Mouse (Mus musculus): Measurements from ENCODE around the gene Themis2. TPM values are rescaled to one million over a fixed set of nuclear protein-coding genes. Genes with fewer than 3 reads are reported as not detected.
"Not testable (repeated sequence)": the region's sequence is repeated elsewhere in the genome, so short reads cannot be mapped to it uniquely, and the experiment has no call there.

Gene Themis2
- polyA plus RNA-seq, 1 experiment from 2014 or later = 0.77 TPM

DNA sequence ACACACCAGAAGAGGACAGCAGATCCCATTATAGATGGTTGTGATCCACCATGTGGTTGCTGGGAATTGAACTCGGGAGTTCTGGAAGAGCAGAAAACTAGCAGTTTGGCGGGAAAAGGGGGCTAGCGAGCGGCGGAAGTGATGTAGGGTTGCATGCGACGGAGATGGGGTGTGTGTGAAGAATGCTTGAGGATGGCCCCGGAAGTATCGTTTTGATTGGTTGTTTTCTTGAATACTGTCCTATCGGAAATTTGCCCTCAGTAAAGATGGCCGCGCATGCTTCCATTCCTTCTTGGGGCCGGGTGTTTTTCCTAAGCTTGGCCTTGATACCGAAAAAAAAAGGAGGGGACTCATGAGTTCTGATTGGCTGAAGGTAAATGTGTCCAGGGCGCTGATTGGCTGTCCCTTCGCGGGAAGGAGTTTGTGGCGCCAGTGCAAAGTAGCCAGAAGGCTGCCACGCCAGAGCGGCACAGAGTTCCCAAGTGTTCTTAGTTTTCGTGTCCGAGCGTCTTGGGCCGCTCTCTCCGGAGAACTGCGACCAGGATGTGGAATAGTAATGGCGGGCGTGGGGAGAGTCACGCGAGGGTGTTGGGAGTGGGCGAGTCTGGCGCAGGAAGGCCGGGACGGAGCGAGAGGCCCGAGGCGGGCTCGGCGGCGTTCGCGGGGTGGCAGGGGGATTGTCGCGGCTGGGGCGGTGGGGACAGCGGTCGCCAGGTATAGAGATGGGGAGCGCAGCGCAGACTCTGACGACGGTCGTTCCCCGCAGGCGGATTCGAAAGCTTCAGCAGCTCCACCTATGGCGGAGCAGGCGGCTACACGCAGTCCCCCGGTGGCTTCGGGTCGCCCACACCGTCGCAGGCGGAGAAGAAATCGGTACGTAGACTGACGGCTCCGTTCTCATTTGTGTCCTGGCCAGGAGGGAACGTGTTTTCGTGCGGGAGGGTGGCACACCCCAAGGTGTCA is 28.0 kb downstream of the Themis2 start, which contains the start of gene Rpa2:
Rpa2 (plus strand) TSS at position 419 of the 963 bp plus-strand sequence.
- peaks cover 11% of the 10 kb centered on the region for H3K4me1 ChIP-seq (replicated peaks)
- H3K27me3 ChIP-seq = no peaks in the 10 kb centered on the region
- H3K9me3 ChIP-seq = no peaks in the 10 kb centered on the region
- no peak within 1 kb of the TSS for H3K27ac ChIP-seq
- WGBS = under 1% methylated on average over 71 of the region's 71 CpGs
- H3K9ac ChIP-seq = peak within 1 kb of the TSS; percentile 77
- ATAC-seq (ENCODE audit: low FRiP score) = peak; percentile 98
- peak within 1 kb of the TSS; percentile 74 for H3K4me3 ChIP-seq
- peak within 1 kb of the TSS; percentile 95 for H3K4me2 ChIP-seq
- peaks cover 15% of the 10 kb centered on the region for H3K36me3 ChIP-seq

DNA sequence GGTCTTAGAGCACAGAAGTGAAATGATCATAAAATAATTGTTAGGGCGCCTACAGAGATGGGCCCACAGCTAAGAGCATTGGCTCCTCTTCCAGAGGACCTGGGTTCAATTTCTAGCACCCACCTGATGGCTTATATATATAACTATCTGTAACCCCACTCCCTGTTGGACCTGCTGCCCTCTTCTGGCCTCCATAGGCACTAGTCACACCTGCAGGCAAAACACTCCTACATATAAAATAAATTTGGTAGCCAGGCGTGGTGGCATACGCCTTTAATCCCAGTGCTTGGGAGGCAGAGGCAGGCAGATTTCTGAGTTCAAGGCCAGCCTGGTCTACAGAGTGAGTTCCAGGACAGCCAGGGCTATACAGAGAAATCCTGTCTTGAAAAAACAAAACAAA is 33.1 kb downstream of the Themis2 start:
- not testable (repeated sequence) for H3K9ac ChIP-seq; H3K27ac ChIP-seq; H3K36me3 ChIP-seq; H3K4me3 ChIP-seq; H3K9me3 ChIP-seq; H3K27me3 ChIP-seq; H3K4me2 ChIP-seq; H3K4me1 ChIP-seq (replicated peaks); ATAC-seq (ENCODE audit: low FRiP score)
- 85% methylated on average over 3 of the region's 3 CpGs for WGBS

DNA sequence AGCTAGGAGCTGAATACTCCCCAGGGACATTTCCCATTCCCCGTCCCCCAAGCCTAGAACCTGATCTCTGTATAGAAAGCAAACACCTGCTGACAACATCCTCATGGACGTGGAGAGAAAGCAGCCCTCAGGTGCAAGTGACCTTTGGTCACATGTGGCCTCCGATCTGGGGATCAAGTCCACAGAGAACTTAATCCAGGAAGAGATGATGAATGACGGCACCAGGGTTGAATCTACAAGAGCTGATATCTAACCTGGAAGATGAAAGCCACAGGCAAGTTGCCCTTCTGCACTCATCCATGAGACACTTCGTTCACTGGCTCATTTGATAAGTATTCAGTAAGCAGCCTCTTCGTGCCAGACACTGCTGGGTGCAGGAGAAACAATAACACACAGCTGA is 33.6 kb downstream of the Themis2 start:
- no peaks in the 10 kb centered on the region for H3K4me1 ChIP-seq (replicated peaks)

DNA sequence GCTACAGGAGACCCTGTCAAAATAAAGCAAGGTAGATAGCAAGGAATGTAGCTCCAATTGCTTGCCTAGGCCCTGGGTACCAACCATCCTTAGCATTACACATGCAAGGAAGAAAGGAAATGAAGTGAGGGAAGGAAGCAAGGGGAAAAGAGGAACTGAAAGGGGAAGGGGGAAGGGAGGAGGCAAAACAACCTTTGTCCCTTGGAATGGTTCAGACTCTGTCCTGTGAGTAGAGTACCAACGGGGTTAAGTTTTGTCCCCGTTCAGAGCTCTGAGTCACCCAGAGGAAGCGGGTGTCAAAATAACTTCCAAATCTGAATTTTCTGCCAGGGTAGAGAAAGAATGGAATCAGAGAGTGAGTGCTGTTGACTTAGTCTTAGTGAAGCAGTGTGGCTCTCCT is 35.9 kb downstream of the Themis2 start:
- WGBS = 76% methylated on average over 3 of the region's 3 CpGs
- no peak overlapping the region for H3K9ac ChIP-seq
- H3K4me2 ChIP-seq = no peak overlapping the region
- no peak overlapping the region for H3K4me3 ChIP-seq
- H3K27me3 ChIP-seq = peaks cover 30% of the 10 kb centered on the region
- no peak overlapping the region for H3K27ac ChIP-seq
- peaks cover 11% of the 10 kb centered on the region for H3K4me1 ChIP-seq (replicated peaks)
- no peaks in the 10 kb centered on the region for H3K36me3 ChIP-seq
- no peak for ATAC-seq (ENCODE audit: low FRiP score)
- H3K9me3 ChIP-seq = no peaks in the 10 kb centered on the region

More for the DNA sequence above, 33.6 kb downstream of the Themis2 start:
- Histone ChIP-seq H3K9ac (no peak overlapping the region), H3K4me3 (no peak overlapping the region), H3K4me2 (no peak overlapping the region), H3K27ac (no peak overlapping the region), H3K36me3 (no peaks in the 10 kb centered on the region), H3K27me3 (peaks cover 10% of the 10 kb centered on the region), H3K9me3 (no peaks in the 10 kb centered on the region)
- ATAC-seq (ENCODE audit: low FRiP score) = no peak
- 79% methylated on average over 6 of the region's 6 CpGs for WGBS

DNA sequence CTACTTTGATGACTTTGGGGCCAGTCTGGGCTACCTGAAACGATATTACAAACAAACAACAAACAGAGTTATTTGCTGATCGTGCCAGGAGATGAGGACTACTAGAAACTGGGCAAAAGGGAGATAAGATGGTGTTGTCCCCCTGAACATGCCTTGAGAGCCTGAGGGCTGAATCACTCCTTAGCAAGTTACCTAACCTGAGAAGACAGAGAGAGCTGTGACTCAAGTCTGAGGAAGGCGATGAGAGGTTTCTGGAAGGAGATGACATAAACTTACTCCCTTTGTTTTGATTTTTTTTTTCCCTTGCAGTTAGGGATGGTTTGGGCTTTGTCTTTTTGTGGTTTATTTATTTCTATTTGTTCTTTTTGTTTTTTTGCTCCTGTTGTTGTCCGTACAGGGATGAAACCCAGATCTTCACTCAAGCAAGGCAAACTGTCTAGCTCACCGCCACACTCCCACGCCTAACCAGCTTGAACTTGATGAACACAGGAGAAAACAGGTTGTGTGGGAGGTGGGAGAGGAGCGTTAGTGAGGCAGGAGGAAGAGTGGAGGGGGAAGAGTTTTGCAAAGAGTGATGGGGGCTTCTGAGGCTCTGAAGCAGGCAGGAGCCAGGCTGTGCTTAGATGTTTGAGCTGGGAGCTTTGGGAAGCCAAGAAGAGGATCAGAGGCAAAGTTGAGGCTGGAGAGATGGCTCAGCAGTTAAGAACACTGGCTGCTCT is 38.4 kb downstream of the Themis2 start:
- Histone ChIP-seq H3K4me3 (no peak overlapping the region), H3K9ac (no peak overlapping the region), H3K36me3 (no peaks in the 10 kb centered on the region), H3K27me3 (peaks cover 33% of the 10 kb centered on the region), H3K4me2 (peak overlapping the region; percentile 72; the same call in 1 of the 2 replicates), H3K27ac (no peak overlapping the region), H3K9me3 (no peaks in the 10 kb centered on the region), H3K4me1 (replicated peaks) (peaks cover 11% of the 10 kb centered on the region)
- WGBS = 87% methylated on average over 7 of the region's 7 CpGs
- no peak for ATAC-seq (ENCODE audit: low FRiP score)

DNA sequence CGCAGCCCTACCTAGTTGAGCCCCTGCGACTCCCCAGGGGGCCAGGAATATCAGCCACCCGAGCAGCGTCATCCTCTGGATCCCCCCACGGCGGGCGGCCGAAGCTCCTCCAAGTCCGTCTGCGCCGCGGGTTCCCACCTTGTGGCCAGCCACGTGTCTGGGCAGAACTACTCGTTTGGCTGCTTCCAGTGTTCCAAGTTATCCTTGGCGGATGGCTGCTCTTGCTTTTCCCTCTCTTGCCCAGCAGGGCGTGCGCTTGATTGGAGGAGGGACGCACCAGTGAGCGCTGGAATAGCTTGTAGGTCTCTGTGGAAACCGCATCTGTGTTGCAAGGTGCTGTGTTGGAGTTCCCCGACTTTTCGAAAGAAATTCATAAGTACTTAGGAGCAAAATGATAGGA is 39.2 kb downstream of the Themis2 start, which contains the start of gene Smpdl3b:
Smpdl3b (minus strand) TSS at position 279 of the 400 bp plus-strand sequence.
- Histone ChIP-seq H3K27ac (no peak within 1 kb of the TSS), H3K36me3 (no peaks in the 10 kb centered on the region), H3K9ac (peak within 1 kb of the TSS; percentile 61), H3K4me1 (replicated peaks) (peaks cover 11% of the 10 kb centered on the region), H3K4me3 (peak within 1 kb of the TSS; percentile 40), H3K27me3 (peaks cover 33% of the 10 kb centered on the region), H3K4me2 (peak within 1 kb of the TSS; percentile 72), H3K9me3 (no peaks in the 10 kb centered on the region)
- peak; percentile 52; the same call in 1 of the 2 replicates for ATAC-seq (ENCODE audit: low FRiP score)
- WGBS = under 1% methylated on average over 22 of the region's 22 CpGs

DNA sequence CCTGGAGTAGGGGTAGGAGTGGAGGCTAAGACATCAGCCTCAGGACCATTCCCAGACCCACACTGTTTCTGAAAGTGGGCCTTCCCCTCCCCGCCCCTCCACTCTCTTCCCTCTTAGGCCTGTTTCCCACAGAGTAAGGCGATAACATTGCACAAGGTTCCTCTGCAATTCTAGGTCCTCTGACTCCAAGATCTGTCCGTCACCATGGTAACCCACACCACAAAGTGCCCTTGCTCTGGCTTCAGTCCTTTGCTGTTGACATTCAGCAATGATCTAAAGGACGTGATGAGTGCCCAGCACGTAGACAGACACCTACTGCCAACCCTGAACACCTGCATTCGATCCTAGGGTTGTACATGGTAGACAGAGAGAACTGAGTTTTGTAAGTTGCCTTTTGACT is 43.2 kb downstream of the Themis2 start:
- 77% methylated on average over 6 of the region's 6 CpGs for WGBS
- H3K36me3 ChIP-seq = no peaks in the 10 kb centered on the region

DNA sequence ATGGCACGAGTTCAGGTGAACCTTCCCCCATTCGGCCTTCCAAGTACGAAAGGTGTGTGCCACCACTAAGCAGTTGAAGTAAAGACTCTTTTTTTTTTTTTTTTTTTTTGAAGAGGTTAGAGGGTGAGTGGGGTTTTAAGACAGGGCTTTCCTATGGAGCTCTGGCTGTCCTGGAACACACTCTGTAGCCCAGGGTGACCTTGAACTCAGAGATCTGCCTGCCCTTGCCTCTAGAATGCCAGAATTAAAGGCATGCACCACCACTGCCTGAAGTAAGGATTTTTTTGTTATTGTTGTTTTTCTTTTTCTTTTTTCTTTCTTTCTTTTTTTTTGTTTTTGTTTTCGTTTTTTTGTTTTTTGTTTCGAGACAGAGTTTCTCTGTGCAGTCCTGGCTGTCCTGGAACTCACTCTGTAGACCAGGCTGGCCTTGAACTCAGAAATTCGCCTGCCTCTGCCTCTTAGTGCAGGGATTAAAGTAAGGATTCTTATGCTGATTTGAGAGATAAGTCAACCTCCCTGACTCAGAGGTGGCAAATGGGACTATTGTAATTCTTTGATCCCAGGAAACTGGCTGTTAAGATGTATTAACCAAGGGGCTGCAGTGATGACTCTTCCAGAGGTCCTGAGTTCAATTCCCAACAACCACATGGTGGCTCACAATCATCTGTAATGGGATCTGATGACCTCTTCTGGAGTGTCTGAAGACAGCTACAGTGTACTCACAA is 46.8 kb downstream of the Themis2 start:
- H3K36me3 ChIP-seq = no peaks in the 10 kb centered on the region
- no peak overlapping the region for H3K4me2 ChIP-seq
- no peak overlapping the region for H3K27ac ChIP-seq
- 85% methylated on average over 6 of the region's 6 CpGs for WGBS
- H3K4me3 ChIP-seq = no peak overlapping the region
- H3K9ac ChIP-seq = no peak overlapping the region
- no peak for ATAC-seq (ENCODE audit: low FRiP score)
- no peaks in the 10 kb centered on the region for H3K9me3 ChIP-seq
- H3K27me3 ChIP-seq = no peaks in the 10 kb centered on the region
- H3K4me1 ChIP-seq (replicated peaks) = peaks cover 7% of the 10 kb centered on the region

More for the DNA sequence above, 43.2 kb downstream of the Themis2 start:
- no peaks in the 10 kb centered on the region for H3K9me3 ChIP-seq
- peaks cover 11% of the 10 kb centered on the region for H3K4me1 ChIP-seq (replicated peaks)
- no peak overlapping the region for H3K9ac ChIP-seq
- no peak overlapping the region for H3K4me3 ChIP-seq
- peaks cover 27% of the 10 kb centered on the region for H3K27me3 ChIP-seq
- no peak overlapping the region for H3K27ac ChIP-seq
- ATAC-seq (ENCODE audit: low FRiP score) = no peak
- no peak overlapping the region for H3K4me2 ChIP-seq

DNA sequence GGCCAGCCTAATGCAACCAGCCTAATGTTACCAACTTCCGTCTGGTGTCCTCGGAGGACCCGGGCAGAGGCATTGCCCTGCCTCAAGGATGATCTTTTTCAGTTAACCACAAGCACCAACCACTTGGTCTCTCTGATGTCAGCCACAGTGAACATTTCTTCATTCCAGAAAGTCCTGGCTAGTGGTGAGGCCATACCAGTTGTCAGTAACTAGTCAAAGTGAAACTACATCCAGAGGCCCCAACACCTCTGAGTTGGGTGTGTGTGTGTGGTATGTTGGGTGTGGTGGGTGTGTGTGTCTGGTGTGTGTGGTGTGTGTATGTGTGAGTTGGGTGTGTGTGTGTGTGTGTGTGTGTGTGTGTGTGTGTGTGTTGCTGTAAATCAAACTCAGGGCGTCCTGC is 47.4 kb downstream of the Themis2 start:
- no peaks in the 10 kb centered on the region for H3K9me3 ChIP-seq
- H3K9ac ChIP-seq = no peak overlapping the region
- H3K4me2 ChIP-seq = no peak overlapping the region
- H3K4me1 ChIP-seq (replicated peaks) = peaks cover 14% of the 10 kb centered on the region
- H3K36me3 ChIP-seq = no peaks in the 10 kb centered on the region
- ATAC-seq (ENCODE audit: low FRiP score) = no peak
- H3K27me3 ChIP-seq = no peaks in the 10 kb centered on the region
- WGBS = 89% methylated on average over 4 of the region's 4 CpGs
- H3K4me3 ChIP-seq = no peak overlapping the region
- H3K27ac ChIP-seq = no peak overlapping the region

DNA sequence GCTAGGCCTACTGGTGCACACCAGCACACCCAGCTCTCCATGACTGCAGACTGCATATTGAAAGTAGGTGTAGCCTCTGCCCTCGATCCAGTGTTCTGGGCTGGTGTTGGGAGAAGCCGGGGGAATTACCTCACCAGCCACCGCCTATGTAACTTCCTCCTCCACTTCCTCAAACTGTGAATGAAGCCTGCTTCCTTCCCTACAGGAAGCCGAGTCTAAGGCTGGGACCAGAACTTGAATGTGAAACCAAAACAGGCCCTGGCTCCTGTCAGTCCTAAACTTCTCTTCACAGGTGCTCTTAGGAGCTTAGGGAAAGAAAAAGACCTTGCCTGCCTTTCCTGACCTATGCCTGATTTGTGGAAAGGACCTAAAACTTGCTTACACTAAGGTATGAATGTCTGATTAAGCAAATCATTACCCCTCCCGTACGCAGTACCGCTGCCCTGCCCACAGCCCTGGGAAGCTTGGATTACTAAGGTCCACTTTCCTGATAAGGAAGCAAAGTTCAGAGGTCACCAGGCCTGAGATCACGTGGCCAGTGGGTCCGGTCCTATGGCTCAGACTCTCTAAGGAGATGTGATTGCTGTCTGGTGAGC is 48.4 kb downstream of the Themis2 start:
- H3K9me3 ChIP-seq = no peaks in the 10 kb centered on the region
- H3K27me3 ChIP-seq = no peaks in the 10 kb centered on the region
- peaks cover 14% of the 10 kb centered on the region for H3K4me1 ChIP-seq (replicated peaks)
- no peak overlapping the region for H3K9ac ChIP-seq
- H3K4me2 ChIP-seq = no peak overlapping the region
- H3K4me3 ChIP-seq = no peak overlapping the region
- H3K36me3 ChIP-seq = no peaks in the 10 kb centered on the region
- H3K27ac ChIP-seq = no peak overlapping the region
- ATAC-seq (ENCODE audit: low FRiP score) = no peak
- 76% methylated on average over 9 of the region's 9 CpGs for WGBS

DNA sequence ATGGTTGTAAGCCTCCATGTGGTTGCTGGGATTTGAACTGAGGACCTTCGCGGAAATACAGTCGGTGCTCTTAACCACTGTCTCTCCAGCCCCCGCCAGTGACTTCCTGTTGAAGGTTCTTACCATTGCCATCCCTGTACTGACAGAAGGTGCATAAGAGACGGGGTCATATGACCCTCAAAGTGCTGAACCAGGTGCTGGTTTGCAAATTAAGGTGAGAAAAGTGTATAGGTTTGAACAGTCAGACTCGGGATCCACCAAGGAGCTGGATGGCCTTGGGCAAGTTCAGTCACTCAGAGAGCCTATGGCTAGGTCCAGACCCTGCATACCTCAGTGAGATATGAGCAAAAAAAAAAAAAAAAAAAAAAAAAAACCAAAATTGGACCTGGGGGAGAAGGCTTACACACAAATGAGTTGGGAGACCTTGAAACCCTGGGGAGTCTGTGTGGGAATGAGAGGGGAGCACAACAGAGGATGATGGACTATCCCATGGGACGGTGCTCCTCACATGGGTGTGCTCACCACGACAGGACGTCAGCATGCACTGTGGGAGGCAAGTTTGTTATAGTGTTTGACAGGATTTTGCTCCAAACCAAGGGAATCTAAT is 49.2 kb downstream of the Themis2 start:
- Histone ChIP-seq H3K4me2 (no peak overlapping the region), H3K4me1 (replicated peaks) (peaks cover 14% of the 10 kb centered on the region), H3K4me3 (no peak overlapping the region), H3K27ac (no peak overlapping the region), H3K9me3 (no peaks in the 10 kb centered on the region), H3K36me3 (no peaks in the 10 kb centered on the region), H3K27me3 (no peaks in the 10 kb centered on the region), H3K9ac (no peak overlapping the region)
- ATAC-seq (ENCODE audit: low FRiP score) = no peak
- WGBS = 89% methylated on average over 9 of the region's 9 CpGs

Measured in hindbrain, embryonic 13.5 days (tissue).